Mouse (Mus musculus) bone marrow macrophage, adult 2 months (primary cell): Measurements from ENCODE around the gene Gm17019.
"Not testable (repeated sequence)": the region's sequence is repeated elsewhere in the genome, so short reads cannot be mapped to it uniquely, and the experiment has no call there.

ENCODE experiments used
- CTCF ChIP-seq: IDR thresholded peaks from 2 replicates; pipeline ENCODE4 v1.5.1; 2012; ENCODE audit warnings: low read depth, mild to moderate bottlenecking, low read length, moderate library complexity
- POLR2A ChIP-seq: IDR thresholded peaks from 2 replicates; pipeline ENCODE4 v1.6.1; 2012; ENCODE audit warnings: mild to moderate bottlenecking, low read depth, low read length, borderline replicate concordance

DNA sequence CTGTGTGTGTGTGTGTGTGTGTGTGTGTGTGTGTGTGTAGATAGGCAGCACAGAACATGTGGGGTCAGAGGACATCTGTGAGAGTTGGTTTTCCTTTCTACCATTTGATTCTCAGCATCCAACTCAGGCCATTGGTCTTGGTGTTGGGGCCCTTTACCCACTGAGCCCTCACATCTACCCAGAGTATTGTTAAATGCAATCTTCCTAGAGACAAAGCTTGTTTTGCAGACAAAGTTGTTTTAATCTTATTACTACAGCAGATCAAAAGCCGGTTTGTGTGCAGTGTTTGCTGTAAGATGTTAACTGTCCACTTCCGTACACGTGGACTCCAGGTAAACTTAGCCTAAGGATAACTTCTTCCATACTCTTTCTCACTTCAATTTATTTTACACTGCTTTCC, 26.5 kb downstream of the Gm17019 start:
- not testable (repeated sequence) for TF ChIP-seq CTCF, POLR2A
